19 mouse cellular contexts compared by ENCODE assay signal in genomic region chr2:164540652-164541427, GRCm38 (mm10). TPM values are rescaled to one million over a fixed set of nuclear protein-coding genes. Genes with fewer than 3 reads are reported as not detected.
DNase-seq lines count a peak whose midpoint lies in the region; ATAC-seq and TF ChIP-seq lines count a peak whose summit lies in the region.
"Had no signal": no experiment of that assay in that cellular context is flagged by ENCODE, and none has a peak within 500 bp of the region (broad histone marks: within the 10 kb centered on the region; RNA-seq: fewer than 3 reads in every experiment).

No protein-coding gene starts in this region.

- 25% methylated on average over 8 of the region's 8 CpGs for WGBS in lung, embryonic 15.5 days
- WGBS in kidney, postnatal 0 days, result 40% methylated on average over 8 of the region's 8 CpGs

- intact Hi-C loops in gastrocnemius, adult 2 months (cut with DNase I), result no loop called here

- no peaks in the 10 kb centered on the region for H3K9me3 ChIP-seq in lung, embryonic 15.5 days
- no peaks in the 10 kb centered on the region for H3K9me3 ChIP-seq in kidney, postnatal 0 days (replicated peaks; ENCODE audit: low read length)
- H3K9me3 ChIP-seq: hindbrain, embryonic 13.5 days had no signal

- peak; percentile 25 for DNase-seq in gastrocnemius, postnatal 10 days
- no peak for DNase-seq in gastrocnemius, adult 2 months
- no peak for DNase-seq in lung, adult 18-20 months
- DNase-seq in kidney, postnatal 0 days (ENCODE audit: low spot score), result no peak
- DNase-seq in yolk sac, embryonic 10.5 days (ENCODE audit: low spot score), result peak; percentile 49
- DNase-seq in adrenal gland, postnatal 14 days, result no peak
- DNase-seq in thymus, postnatal 0 days (ENCODE audit: low spot score), result no peak
- DNase-seq: cerebellum, adult 9-10 months had no signal

- H3K27me3 ChIP-seq in lung, embryonic 15.5 days, result no peaks in the 10 kb centered on the region
- no peaks in the 10 kb centered on the region for H3K27me3 ChIP-seq in kidney, postnatal 0 days (ENCODE audit: insufficient read depth, low read length)

- no peak for TF ChIP-seq CTCF in gastrocnemius, adult 2 months (IDR thresholded peaks at IDR 0.05)
- TF ChIP-seq CTCF in kidney, postnatal 0 days (IDR thresholded peaks at IDR 0.05; ENCODE audit: low read depth), result no peak

- no peak overlapping the region for H3K4me2 ChIP-seq in lung, embryonic 15.5 days
- H3K4me2 ChIP-seq in kidney, postnatal 0 days (ENCODE audit: low read length), result no peak overlapping the region
- H3K4me2 ChIP-seq: heart, embryonic 11.5 days; hindbrain, embryonic 13.5 days had no signal

- H3K36me3 ChIP-seq in lung, embryonic 15.5 days, result no peaks in the 10 kb centered on the region
- no peaks in the 10 kb centered on the region for H3K36me3 ChIP-seq in kidney, postnatal 0 days (ENCODE audit: insufficient read depth, low read length)
- H3K36me3 ChIP-seq: hindbrain, embryonic 13.5 days had no signal

- no peak overlapping the region for H3K27ac ChIP-seq in gastrocnemius, adult 2 months
- H3K27ac ChIP-seq in lung, embryonic 15.5 days, result peak overlapping the region; percentile 79
- H3K27ac ChIP-seq in kidney, postnatal 0 days, result peak overlapping the region; percentile 62; the same call in 1 of the 2 replicates
- H3K27ac ChIP-seq: hindbrain, embryonic 13.5 days had no signal

- no peak overlapping the region for H3K4me3 ChIP-seq in gastrocnemius, adult 2 months
- H3K4me3 ChIP-seq in lung, embryonic 15.5 days, result no peak overlapping the region
- no peak overlapping the region for H3K4me3 ChIP-seq in kidney, postnatal 0 days (replicated peaks; ENCODE audit: low read depth, low read length)
- H3K4me3 ChIP-seq: hindbrain, embryonic 13.5 days had no signal

- peak; percentile 70; the same call in 1 of the 2 replicates for ATAC-seq in lung, embryonic 15.5 days (ENCODE audit: borderline replicate concordance, extremely low read depth, low FRiP score, low TSS enrichment)
- no peak for ATAC-seq in kidney, postnatal 0 days (replicated peaks; ENCODE audit: low FRiP score, low read depth)

- H3K4me1 ChIP-seq in lung, embryonic 15.5 days, result peaks cover 18% of the 10 kb centered on the region
- peaks cover 9% of the 10 kb centered on the region; the same call in 1 of the 2 replicates for H3K4me1 ChIP-seq in kidney, postnatal 0 days (replicated peaks; ENCODE audit: insufficient read depth, low read length)
- H3K4me1 ChIP-seq: hindbrain, embryonic 13.5 days had no signal

- H3K9ac ChIP-seq in lung, embryonic 15.5 days, result no peak overlapping the region
- no peak overlapping the region for H3K9ac ChIP-seq in kidney, postnatal 0 days (ENCODE audit: low read depth, low read length)
- H3K9ac ChIP-seq: hindbrain, embryonic 13.5 days had no signal

RNA-seq across cellular contexts. Expression of gene Wfdc2, which starts 21.4 kb away (rescaled TPM):
- total RNA-seq in gastrocnemius, postnatal 10 days (2021), result not detected
- not detected for total RNA-seq in gastrocnemius, adult 2 months (2021)
- polyA plus RNA-seq in lung, embryonic 15.5 days (2015; fragmentation: Nextera tagmentation; extraction: Ambion mirVana), result 404 and 415 TPM in 2 replicates
- polyA plus RNA-seq in kidney, postnatal 0 days (2015; fragmentation: Nextera tagmentation; extraction: Ambion mirVana), result 715 and 716 TPM in 2 replicates
- total RNA-seq in adrenal gland, postnatal 14 days (2021), result 2.1 TPM in 1 of 2 replicates, not detected in the other
- 51.3 and 53.4 TPM in 2 replicates for polyA plus RNA-seq in thymus, postnatal 0 days (2015; fragmentation: Nextera tagmentation; extraction: Ambion mirVana)
- total RNA-seq: MEL; monocyte, adult 5-6 weeks; neutrophil, adult 5-6 weeks had no signal

RNA-seq across cellular contexts. Expression of gene Spint3, which starts 32.4 kb away (rescaled TPM):
- not detected for total RNA-seq in gastrocnemius, postnatal 10 days (2021)
- total RNA-seq in gastrocnemius, adult 2 months (2021), result not detected
- polyA plus RNA-seq in lung, embryonic 15.5 days (2015; fragmentation: Nextera tagmentation; extraction: Ambion mirVana), result not detected in 2 replicates
- polyA plus RNA-seq in kidney, postnatal 0 days (2015; fragmentation: Nextera tagmentation; extraction: Ambion mirVana), result not detected in 2 replicates
- total RNA-seq in adrenal gland, postnatal 14 days (2021), result not detected in 2 replicates
- polyA plus RNA-seq in thymus, postnatal 0 days (2015; fragmentation: Nextera tagmentation; extraction: Ambion mirVana), result not detected in 2 replicates
- total RNA-seq: layer of hippocampus, postnatal 14 days; megakaryocyte progenitor cell, adult 5-6 weeks; MEL; monocyte, adult 5-6 weeks; neutrophil, adult 5-6 weeks had no signal
- polyA plus RNA-seq: brain, embryonic 14.5 days; heart, embryonic 11.5 days; hindbrain, embryonic 13.5 days; limb, embryonic 14.5 days; testis, adult 2 months had no signal

RNA-seq across cellular contexts. Expression of gene Pigt, which starts 43.5 kb away (rescaled TPM):
- 10 to 100 TPM; 44.3 to 51.3 TPM for total RNA-seq in gastrocnemius, postnatal 10 days (2021)
- total RNA-seq in gastrocnemius, adult 2 months (2021), result 10 to 100 TPM; 27.2 to 33.5 TPM
- polyA plus RNA-seq in lung, embryonic 15.5 days (2015; fragmentation: Nextera tagmentation; extraction: Ambion mirVana), result 60.8 and 64.6 TPM in 2 replicates
- 76.9 and 86.3 TPM in 2 replicates for polyA plus RNA-seq in kidney, postnatal 0 days (2015; fragmentation: Nextera tagmentation; extraction: Ambion mirVana)
- total RNA-seq in adrenal gland, postnatal 14 days (2021), result 85.2 and 89.0 TPM in 2 replicates
- 47.2 and 51.1 TPM in 2 replicates for polyA plus RNA-seq in thymus, postnatal 0 days (2015; fragmentation: Nextera tagmentation; extraction: Ambion mirVana)

RNA-seq across cellular contexts. Expression of gene Wfdc6a, which starts 44.4 kb away (rescaled TPM):
- not detected for total RNA-seq in gastrocnemius, postnatal 10 days (2021)
- not detected for total RNA-seq in gastrocnemius, adult 2 months (2021)
- polyA plus RNA-seq in lung, embryonic 15.5 days (2015; fragmentation: Nextera tagmentation; extraction: Ambion mirVana), result 0.77 and 0.95 TPM in 2 replicates
- not detected in 2 replicates for polyA plus RNA-seq in kidney, postnatal 0 days (2015; fragmentation: Nextera tagmentation; extraction: Ambion mirVana)
- 0.49 and 1.2 TPM in 2 replicates for total RNA-seq in adrenal gland, postnatal 14 days (2021)
- not detected in 2 replicates for polyA plus RNA-seq in thymus, postnatal 0 days (2015; fragmentation: Nextera tagmentation; extraction: Ambion mirVana)
- total RNA-seq: megakaryocyte progenitor cell, adult 5-6 weeks; MEL; monocyte, adult 5-6 weeks; neutrophil, adult 5-6 weeks had no signal
- polyA plus RNA-seq: brain, embryonic 14.5 days; heart, embryonic 11.5 days; hindbrain, embryonic 13.5 days had no signal

RNA-seq across cellular contexts. Expression of gene Eppin, which starts 52.6 kb away (rescaled TPM):
- not detected for total RNA-seq in gastrocnemius, postnatal 10 days (2021)
- total RNA-seq in gastrocnemius, adult 2 months (2021), result not detected
- not detected in 2 replicates for polyA plus RNA-seq in lung, embryonic 15.5 days (2015; fragmentation: Nextera tagmentation; extraction: Ambion mirVana)
- 0.16 TPM in 1 of 2 replicates, not detected in the other for polyA plus RNA-seq in kidney, postnatal 0 days (2015; fragmentation: Nextera tagmentation; extraction: Ambion mirVana)
- total RNA-seq in adrenal gland, postnatal 14 days (2021), result not detected in 2 replicates
- not detected in 2 replicates for polyA plus RNA-seq in thymus, postnatal 0 days (2015; fragmentation: Nextera tagmentation; extraction: Ambion mirVana)
- total RNA-seq: layer of hippocampus, postnatal 14 days; megakaryocyte progenitor cell, adult 5-6 weeks; MEL; monocyte, adult 5-6 weeks; neutrophil, adult 5-6 weeks had no signal
- polyA plus RNA-seq: brain, embryonic 14.5 days; heart, embryonic 11.5 days; hindbrain, embryonic 13.5 days; limb, embryonic 14.5 days had no signal

Comparison
In these comparisons a context has a peak if more than half of its experiments do, and no peak if none do; other contexts are left out.
1. DNase-seq: peak in gastrocnemius, postnatal 10 days (single experiment) and yolk sac, embryonic 10.5 days (single experiment); none in gastrocnemius, adult 2 months (single experiment), lung, adult 18-20 months (0 of 2), kidney, postnatal 0 days (single experiment), adrenal gland, postnatal 14 days (single experiment) and thymus, postnatal 0 days (single experiment).